Mouse (Mus musculus): Measurements from ENCODE around the gene Dcx. TPM values are rescaled to one million over a fixed set of nuclear protein-coding genes. Genes with fewer than 3 reads are reported as not detected.

Gene Dcx
- total RNA-seq (2015) (not detected in 2 replicates), total RNA-seq (2017) (not detected in 2 replicates)

GRCm38 (mm10) chrX:143932958-143933357, at the start of gene Dcx:
Gene Dcx, minus strand, starts transcription at chrX:143933311.
- no peak for ATAC-seq (replicated peaks; ENCODE audit: poor library complexity)

GRCm38 (mm10) chrX:143966249-143966648, 33.1 kb upstream of the Dcx start:
- no peak for ATAC-seq (replicated peaks; ENCODE audit: poor library complexity)

GRCm38 (mm10) chrX:143933671-143934070, 560 bp upstream of the Dcx start:
- ATAC-seq (replicated peaks; ENCODE audit: poor library complexity), result no peak

GRCm38 (mm10) chrX:143932530-143932929, 581 bp downstream of the Dcx start:
- no peak for ATAC-seq (replicated peaks; ENCODE audit: poor library complexity)

GRCm38 (mm10) chrX:143931400-143932185, 1.5 kb downstream of the Dcx start:
- ATAC-seq (replicated peaks; ENCODE audit: poor library complexity), result no peak

- ATAC-seq (replicated peaks; ENCODE audit: poor library complexity), result no peak
These were observed 11.0 kb downstream of the Dcx start for GRCm38 (mm10) chrX:143922070-143922469.

GRCm38 (mm10) chrX:143906699-143907471, 26.2 kb downstream of the Dcx start:
- no peak for ATAC-seq (replicated peaks; ENCODE audit: poor library complexity)

GRCm38 (mm10) chrX:143904689-143905088, 28.4 kb downstream of the Dcx start:
- no peak for ATAC-seq (replicated peaks; ENCODE audit: poor library complexity)

- ATAC-seq (replicated peaks; ENCODE audit: poor library complexity), result no peak
These were observed 30.8 kb downstream of the Dcx start for GRCm38 (mm10) chrX:143902300-143902699.

GRCm38 (mm10) chrX:143897363-143898285, 35.5 kb downstream of the Dcx start:
- no peak for ATAC-seq (replicated peaks; ENCODE audit: poor library complexity)

GRCm38 (mm10) chrX:143896936-143897335, 36.2 kb downstream of the Dcx start:
- ATAC-seq (replicated peaks; ENCODE audit: poor library complexity), result no peak

GRCm38 (mm10) chrX:143893180-143893579, 39.9 kb downstream of the Dcx start:
- no peak for ATAC-seq (replicated peaks; ENCODE audit: poor library complexity)

- no peak for ATAC-seq (replicated peaks; ENCODE audit: poor library complexity)
These were observed 47.3 kb downstream of the Dcx start for GRCm38 (mm10) chrX:143885765-143886164.

- no peak for ATAC-seq (replicated peaks; ENCODE audit: poor library complexity)
These were observed 48.2 kb downstream of the Dcx start for GRCm38 (mm10) chrX:143884953-143885352.

- no peak for ATAC-seq (replicated peaks; ENCODE audit: poor library complexity)
These were observed 48.8 kb downstream of the Dcx start for GRCm38 (mm10) chrX:143884299-143884698.

GRCm38 (mm10) chrX:143881806-143882468, 51.2 kb downstream of the Dcx start:
- ATAC-seq (replicated peaks; ENCODE audit: poor library complexity), result 0 out of 2 replicates have a peak, but pooled peaks have one; percentile 39

- no peak for ATAC-seq (replicated peaks; ENCODE audit: poor library complexity)
These were observed 53.5 kb downstream of the Dcx start for GRCm38 (mm10) chrX:143879631-143880030.

- ATAC-seq (replicated peaks; ENCODE audit: poor library complexity), result no peak
These were observed 65.9 kb downstream of the Dcx start for GRCm38 (mm10) chrX:143867129-143867664.

GRCm38 (mm10) chrX:143851351-143851750, 81.8 kb downstream of the Dcx start:
- ATAC-seq (replicated peaks; ENCODE audit: poor library complexity), result no peak

GRCm38 (mm10) chrX:143849969-143850368, 83.1 kb downstream of the Dcx start:
- no peak for ATAC-seq (replicated peaks; ENCODE audit: poor library complexity)

All from megakaryocyte progenitor cell, adult 5-6 weeks (primary cell).